Mouse (Mus musculus) liver, postnatal 0 days (tissue): ENCODE measurements around the gene Gm19345.

Experiments used
- CTCF ChIP-seq: sonication (generic); IDR thresholded peaks from 2 replicates; pipeline ENCODE4 v1.5.1; 2016; ENCODE audit warnings: antibody characterized with exemption, low read depth
- EP300 ChIP-seq: IDR thresholded peaks from 2 replicates; pipeline ENCODE4 v1.6.1; 2016; ENCODE audit warnings: antibody characterized with exemption, low read depth, mild to moderate bottlenecking

DNA sequence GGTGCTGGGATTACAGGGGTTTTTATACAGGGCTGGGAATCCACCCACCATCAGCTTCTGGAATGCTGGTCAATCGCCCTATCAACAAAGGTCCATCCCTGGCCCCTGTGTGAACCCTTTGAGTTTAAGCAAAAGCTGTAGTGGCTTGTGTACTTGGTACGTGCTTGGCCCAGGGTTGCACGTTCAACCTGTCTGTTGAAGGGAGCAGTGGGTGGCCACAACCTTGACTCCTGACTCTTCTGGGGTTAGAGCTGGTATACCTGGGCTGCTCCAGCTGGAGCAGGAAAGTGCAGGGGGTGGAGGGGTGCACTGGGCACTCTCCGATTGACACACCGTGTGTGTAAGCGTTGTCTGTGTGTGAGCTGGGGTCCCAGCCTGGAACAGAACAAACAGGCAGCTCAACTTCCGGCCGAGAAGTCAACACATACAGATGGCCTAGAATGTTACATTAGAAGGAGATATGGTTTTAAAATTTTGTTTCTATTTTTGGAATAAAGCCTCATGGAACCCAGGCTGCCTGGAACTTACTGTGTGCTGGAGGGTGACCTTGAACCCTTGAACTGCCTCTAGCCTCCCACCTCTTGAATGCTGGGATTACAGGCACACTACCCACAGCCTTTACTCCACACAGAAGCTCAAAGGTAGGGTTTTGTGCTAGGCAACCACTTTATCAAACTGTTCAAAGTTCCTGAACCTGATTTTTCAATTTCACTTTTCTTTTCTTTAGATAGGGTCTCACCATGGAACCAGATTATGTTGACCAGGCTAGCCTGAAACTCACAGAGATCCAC is 13.6 kb downstream of the Gm19345 start:
- TF ChIP-seq EP300 (no peak), CTCF (no peak)
